ENCODE assay signal across 10 mouse cellular contexts in genomic region chr19:4297851-4298250, GRCm38 (mm10). TPM values are rescaled to one million over a fixed set of nuclear protein-coding genes. Genes with fewer than 3 reads are reported as not detected.
DNase-seq lines count a peak whose midpoint lies in the region; ATAC-seq and TF ChIP-seq lines count a peak whose summit lies in the region.
"Had no signal": no experiment of that assay in that cellular context is flagged by ENCODE, and none has a peak within 500 bp of the region (broad histone marks: within the 10 kb centered on the region; RNA-seq: fewer than 3 reads in every experiment).

No protein-coding gene starts in this region.

- ATAC-seq in liver, postnatal 0 days = no peak
- ATAC-seq: hindbrain, embryonic 16.5 days had no signal

- no peaks in the 10 kb centered on the region for H3K9me3 ChIP-seq in liver, postnatal 0 days (ENCODE audit: low read length)
- H3K9me3 ChIP-seq: G1E had no signal

- peak overlapping the region; percentile 18; the same call in 1 of the 2 replicates for H3K27ac ChIP-seq in layer of hippocampus, adult 2 months
- H3K27ac ChIP-seq in liver, postnatal 0 days (ENCODE audit: low read depth) = peak overlapping the region; percentile 90

- TF ChIP-seq EP300 in liver, postnatal 0 days (IDR thresholded peaks at IDR 0.05; ENCODE audit: low read depth) = no peak

- WGBS in liver, postnatal 0 days (ENCODE audit: insufficient replicate concordance) = 70% methylated on average over 5 of the region's 5 CpGs

- H3K36me3 ChIP-seq in liver, postnatal 0 days (replicated peaks; ENCODE audit: insufficient read depth, low read length) = peaks cover 19% of the 10 kb centered on the region

- TF ChIP-seq CTCF in layer of hippocampus, adult 2 months (conservative IDR thresholded peaks at IDR 0.05) = peak; percentile 44
- TF ChIP-seq CTCF in liver, postnatal 0 days (IDR thresholded peaks at IDR 0.05; ENCODE audit: low read depth) = peak; percentile 27; the same call in 1 of the 2 replicates

- no peak overlapping the region for H3K9ac ChIP-seq in liver, postnatal 0 days (replicated peaks)

- peaks cover 69% of the 10 kb centered on the region for H3K4me1 ChIP-seq in liver, postnatal 0 days (ENCODE audit: insufficient read depth)

- H3K27me3 ChIP-seq in liver, postnatal 0 days (ENCODE audit: insufficient read depth, low read length) = no peaks in the 10 kb centered on the region

- peak overlapping the region; percentile 51; the same call in 1 of the 2 replicates for H3K4me2 ChIP-seq in liver, postnatal 0 days (ENCODE audit: low read depth, low read length)

- no peak for DNase-seq in layer of hippocampus, adult 2 months (ENCODE audit: low spot score in 2 of 2)
- no peak for DNase-seq in layer of hippocampus, adult 8-10 months (ENCODE audit: low spot score in 2 of 2)
- DNase-seq in urinary bladder, postnatal 14 days (ENCODE audit: low spot score) = peak; percentile 75
- no peak for DNase-seq in urinary bladder, adult 2 months (ENCODE audit: low spot score)
- no peak for DNase-seq in liver, postnatal 0 days
- DNase-seq in neural tube, embryonic 10.5 days (ENCODE audit: extremely low spot score, low spot score) = no peak
- DNase-seq in retina, postnatal 1 day = no peak
- DNase-seq in adrenal gland, postnatal 36 days = no peak

- no peak overlapping the region for H3K4me3 ChIP-seq in layer of hippocampus, adult 2 months
- H3K4me3 ChIP-seq in liver, postnatal 0 days (ENCODE audit: low read depth, low read length) = no peak overlapping the region

RNA-seq across cellular contexts. Expression of gene Grk2, which starts 8.2 kb away (rescaled TPM):
- 100 to 1,000 TPM; 181 to 201 TPM for total RNA-seq in layer of hippocampus, adult 2 months (2021)
- 100 to 1,000 TPM; 174 to 191 (median 186) TPM for total RNA-seq in layer of hippocampus, adult 8-10 months (2022)
- polyA plus RNA-seq in urinary bladder, adult 2 months (2012; rRNA removed) = 69.4 and 74.6 TPM in 2 replicates
- polyA plus RNA-seq in liver, postnatal 0 days (2015; fragmentation: Nextera tagmentation; extraction: Ambion mirVana) = 11.9 and 14.8 TPM in 2 replicates
- total RNA-seq in adrenal gland, postnatal 36 days (2021) = 10 to 100 TPM; 48.1 to 53.1 TPM

RNA-seq across cellular contexts. Expression of gene Ankrd13d, which starts 14.9 kb away (rescaled TPM):
- total RNA-seq in layer of hippocampus, adult 2 months (2021) = 10 to 100 TPM; 63.4 to 70.7 TPM
- 10 to 100 TPM; 60.3 to 77.2 (median 67.3) TPM for total RNA-seq in layer of hippocampus, adult 8-10 months (2022)
- 13.6 and 18.6 TPM in 2 replicates for polyA plus RNA-seq in urinary bladder, adult 2 months (2012; rRNA removed)
- 0.54 and 0.92 TPM in 2 replicates for polyA plus RNA-seq in liver, postnatal 0 days (2015; fragmentation: Nextera tagmentation; extraction: Ambion mirVana)
- 1 to 10 TPM; 2.4 to 2.8 TPM for total RNA-seq in adrenal gland, postnatal 36 days (2021)

RNA-seq across cellular contexts. Expression of gene Ssh3, which starts 28.9 kb away (rescaled TPM):
- 10 to 100 TPM; 57.5 to 58.7 TPM for total RNA-seq in layer of hippocampus, adult 2 months (2021)
- total RNA-seq in layer of hippocampus, adult 8-10 months (2022) = 10 to 100 TPM; 64.8 to 79.5 (median 68.0) TPM
- 83.3 and 90.8 TPM in 2 replicates for polyA plus RNA-seq in urinary bladder, adult 2 months (2012; rRNA removed)
- 3.3 and 3.4 TPM in 2 replicates for polyA plus RNA-seq in liver, postnatal 0 days (2015; fragmentation: Nextera tagmentation; extraction: Ambion mirVana)
- total RNA-seq in adrenal gland, postnatal 36 days (2021) = 10 to 100 TPM; 28.1 to 30.1 TPM

Comparison
In these comparisons a context has a peak if more than half of its experiments do, and no peak if none do; other contexts are left out.
1. RNA of gene Ankrd13d, which starts 14.9 kb away (total RNA-seq): 63.4 to 70.7 TPM in layer of hippocampus, adult 2 months and 60.3 to 77.2 TPM in layer of hippocampus, adult 8-10 months; 2.4 to 2.8 TPM in adrenal gland, postnatal 36 days; every median in the first group is over 10 times any median in the second.